Mouse (Mus musculus) heart, postnatal 0 days (tissue): ENCODE data around the gene Gatd1. TPM values are rescaled to one million over a fixed set of nuclear protein-coding genes. Genes with fewer than 3 reads are reported as not detected.

Experiments
- ATAC-seq: fragments of 200-750 bp; cut with Nextera tagmentation; 2 replicates; pipeline ENCODE4 v1.8.0; 2017; ENCODE audit warnings: low read depth, moderate number of reproducible peaks, moderate library complexity; ENCODE audit not compliant: insufficient read depth
- DNase-seq: peaks from one replicate; pipeline ENCODE4 v3.0.0-alpha.2; 2016; ENCODE audit warnings: low spot score
- H3K27ac ChIP-seq: fragments of 300-500 bp; sonication (generic); 2 replicates; pipeline ENCODE4 v1.5.1; 2014; ENCODE audit warnings: low read depth, mild to moderate bottlenecking
- H3K27me3 ChIP-seq: fragments of 300-500 bp; sonication (generic); 2 replicates; pipeline ENCODE4 v1.6.1; 2014; ENCODE audit warnings: low read length, mixed read lengths; ENCODE audit not compliant: control insufficient read depth, insufficient read depth
- H3K36me3 ChIP-seq: fragments of 300-500 bp; sonication (generic); replicated peaks from 2 replicates; pipeline ENCODE4 v1.6.1; 2014; ENCODE audit warnings: low read length, mixed read lengths; ENCODE audit not compliant: control insufficient read depth, insufficient read depth
- H3K4me1 ChIP-seq: fragments of 300-500 bp; sonication (generic); 2 replicates; pipeline ENCODE4 v1.6.1; 2014; ENCODE audit warnings: antibody characterized with exemption; ENCODE audit not compliant: control insufficient read depth, insufficient read depth
- H3K4me2 ChIP-seq: fragments of 300-500 bp; sonication (generic); 2 replicates; pipeline ENCODE4 v1.6.1; 2014; ENCODE audit warnings: low read depth, mild to moderate bottlenecking, low read length, moderate library complexity
- H3K4me3 ChIP-seq: fragments of 300-500 bp; sonication (generic); 2 replicates; pipeline ENCODE4 v1.5.1; 2014; ENCODE audit warnings: low read depth, low read length
- H3K9ac ChIP-seq: fragments of 300-500 bp; sonication (generic); replicated peaks from 2 replicates; pipeline ENCODE4 v1.6.1; 2014; ENCODE audit warnings: low read depth, low read length, mixed read lengths
- H3K9me3 ChIP-seq: fragments of 300-500 bp; sonication (generic); replicated peaks from 2 replicates; pipeline ENCODE4 v1.6.1; 2016; ENCODE audit warnings: low read length; ENCODE audit not compliant: control insufficient read depth
- CTCF ChIP-seq: IDR thresholded peaks from 2 replicates; pipeline ENCODE4 v1.5.1; 2016; ENCODE audit warnings: antibody characterized with exemption, control low read depth, low read depth
- EP300 ChIP-seq: IDR thresholded peaks from 2 replicates; pipeline ENCODE4 v1.6.1; 2016; ENCODE audit warnings: antibody characterized with exemption, low read depth
- WGBS: fragments of 180-500 bp; shearing (Covaris S2); extraction: QIAGEN DNeasy Blood & Tissue Kit; methylation state at CpG from one replicate; pipeline ENCODE4 v1.1.7; 2014; 5-methylcytosine and 5-hydroxymethylcytosine counted together
- polyA plus RNA-seq: library from polyadenylated mRNA; unstranded; fragments of >200 nt; fragmentation: Nextera tagmentation; extraction: Ambion mirVana; gene quantifications from 2 replicates; pipeline ENCODE4 v1.2.1, GENCODE M21; 2015
- total RNA-seq: library from RNA; depleted of rRNA; stranded (reverse); fragments of >200 nt; gene quantifications from 2 replicates; pipeline ENCODE4 v1.2.3, GENCODE M21; 2014; ENCODE audit warnings: low replicate concordance

Gatd1 gene
- total and polyA plus RNA-seq, 2 experiments from 2014 or later, result 19.9 to 29.4 TPM

- H3K36me3 ChIP-seq, result peaks cover 12% of the 10 kb centered on the region
- no peak overlapping the region for H3K9ac ChIP-seq
- no peak for ATAC-seq
These were observed 22.1 kb upstream of the Gatd1 start for GRCm38 (mm10) chr7:141435856-141436522.

GRCm38 (mm10) chr7:141435129-141435855 is 21.4 kb upstream of the Gatd1 start:
- Histone ChIP-seq H3K9me3 (no peaks in the 10 kb centered on the region), H3K4me2 (peak overlapping the region; percentile 88), H3K4me1 (peaks cover 23% of the 10 kb centered on the region), H3K9ac (peak overlapping the region; percentile 47), H3K4me3 (peak overlapping the region; percentile 59), H3K27me3 (no peaks in the 10 kb centered on the region), H3K27ac (peak overlapping the region; percentile 52), H3K36me3 (peaks cover 19% of the 10 kb centered on the region)
- peak; percentile 18; the same call in 1 of the 2 replicates for ATAC-seq
- peak; percentile 63 for DNase-seq
- 3% methylated on average over 17 of the region's 17 CpGs for WGBS
- TF ChIP-seq CTCF (no peak), EP300 (no peak)

More at GRCm38 (mm10) chr7:141435856-141436522, 22.1 kb upstream of the Gatd1 start:
- Histone ChIP-seq H3K9me3 (no peaks in the 10 kb centered on the region), H3K27me3 (no peaks in the 10 kb centered on the region), H3K4me3 (no peak overlapping the region), H3K4me2 (peak overlapping the region; percentile 88), H3K4me1 (peaks cover 26% of the 10 kb centered on the region), H3K27ac (0 out of 2 replicates have a peak overlapping the region, but pooled peaks have one; percentile 27)
- DNase-seq, result no peak
- 82% methylated on average over 9 of the region's 9 CpGs for WGBS
- TF ChIP-seq EP300, result no peak
- TF ChIP-seq CTCF, result no peak

GRCm38 (mm10) chr7:141434464-141434863 is 20.5 kb upstream of the Gatd1 start:
- H3K4me1 ChIP-seq, result peaks cover 23% of the 10 kb centered on the region
- peaks cover 20% of the 10 kb centered on the region for H3K36me3 ChIP-seq
- ATAC-seq, result no peak

GRCm38 (mm10) chr7:141433517-141434400 is 19.8 kb upstream of the Gatd1 start:
- H3K27ac ChIP-seq, result no peak overlapping the region
- H3K4me1 ChIP-seq, result peaks cover 27% of the 10 kb centered on the region
- TF ChIP-seq CTCF (no peak), EP300 (no peak)
- ATAC-seq (no peak), DNase-seq (no peak)
- peak overlapping the region; percentile 88 for H3K4me2 ChIP-seq
- H3K36me3 ChIP-seq, result peaks cover 20% of the 10 kb centered on the region
- peak overlapping the region; percentile 59 for H3K4me3 ChIP-seq
- no peaks in the 10 kb centered on the region for H3K27me3 ChIP-seq
- H3K9ac ChIP-seq, result peak overlapping the region; percentile 27; the same call in 1 of the 2 replicates
- no peaks in the 10 kb centered on the region for H3K9me3 ChIP-seq
- 81% methylated on average over 15 of the region's 15 CpGs for WGBS

More at GRCm38 (mm10) chr7:141434464-141434863, 20.5 kb upstream of the Gatd1 start:
- peak overlapping the region; percentile 47 for H3K9ac ChIP-seq
- WGBS, result 19% methylated on average over 8 of the region's 8 CpGs
- no peaks in the 10 kb centered on the region for H3K9me3 ChIP-seq
- no peaks in the 10 kb centered on the region for H3K27me3 ChIP-seq
- peak overlapping the region; percentile 88 for H3K4me2 ChIP-seq
- peak overlapping the region; percentile 59 for H3K4me3 ChIP-seq
- DNase-seq, result no peak
- TF ChIP-seq CTCF (no peak), EP300 (no peak)
- H3K27ac ChIP-seq, result peak overlapping the region; percentile 52
